Mouse (Mus musculus) c-Kit-positive CD71-positive TER-119-positive erythroid progenitor cells, embryonic 14.5 days (primary cell): ENCODE results near the gene Zfp748.

Experiments used
- DNase-seq: peaks from one replicate; pipeline ENCODE4 v3.0.0-alpha.2; 2013; ENCODE audit warnings: low spot score

Gene Zfp748

DNA sequence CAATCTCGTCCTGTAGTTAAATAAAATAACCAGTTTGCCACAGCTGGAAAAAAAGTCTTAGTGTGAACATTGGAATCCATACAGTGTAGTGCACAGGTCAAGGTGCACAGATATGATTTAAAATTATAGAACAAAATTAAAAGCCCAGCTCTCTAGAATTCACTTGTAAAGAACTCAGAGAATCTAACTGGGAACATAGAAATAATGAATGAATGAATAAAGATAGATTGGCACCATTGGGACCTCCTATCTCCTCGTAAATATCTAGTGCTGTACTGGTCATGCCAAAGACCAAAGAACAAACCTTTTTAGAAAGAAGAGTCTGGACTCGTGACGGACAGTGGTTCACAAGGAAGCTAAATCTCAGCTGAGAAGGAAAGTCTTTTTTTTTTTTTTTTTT, at the start of gene Zfp748:
Zfp748 (minus strand) TSS at position 101 of the 400 bp plus-strand sequence.
- DNase-seq: no peak

DNA sequence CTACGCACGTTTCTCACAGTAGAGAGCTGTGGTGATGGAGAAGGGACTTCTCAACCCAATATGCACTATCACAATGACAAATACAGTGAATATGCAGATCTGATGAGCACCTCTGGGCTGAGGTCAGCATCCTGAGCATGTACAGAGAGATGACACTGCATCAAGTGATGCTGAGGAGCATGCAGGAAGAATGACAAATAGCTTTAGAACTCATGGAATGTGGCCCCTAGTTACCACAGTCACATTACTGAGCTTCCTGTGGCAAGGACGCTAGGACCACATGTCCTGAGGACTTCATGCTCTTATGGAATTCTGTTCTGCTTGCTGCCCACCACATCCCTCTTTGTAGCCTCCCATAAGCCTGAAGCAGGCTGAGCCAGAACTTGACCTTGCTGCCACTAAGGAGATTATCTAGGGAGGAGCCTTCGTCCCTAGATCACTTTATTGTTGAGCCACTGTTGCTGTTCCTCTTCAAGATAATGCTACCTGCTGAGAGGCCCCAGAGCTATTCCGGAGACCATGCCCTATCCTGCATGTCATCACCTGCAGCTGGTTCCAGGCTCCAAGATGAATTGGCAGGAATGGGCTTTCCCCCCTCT, 19.1 kb upstream of the Zfp748 start:
- DNase-seq: no peak

DNA sequence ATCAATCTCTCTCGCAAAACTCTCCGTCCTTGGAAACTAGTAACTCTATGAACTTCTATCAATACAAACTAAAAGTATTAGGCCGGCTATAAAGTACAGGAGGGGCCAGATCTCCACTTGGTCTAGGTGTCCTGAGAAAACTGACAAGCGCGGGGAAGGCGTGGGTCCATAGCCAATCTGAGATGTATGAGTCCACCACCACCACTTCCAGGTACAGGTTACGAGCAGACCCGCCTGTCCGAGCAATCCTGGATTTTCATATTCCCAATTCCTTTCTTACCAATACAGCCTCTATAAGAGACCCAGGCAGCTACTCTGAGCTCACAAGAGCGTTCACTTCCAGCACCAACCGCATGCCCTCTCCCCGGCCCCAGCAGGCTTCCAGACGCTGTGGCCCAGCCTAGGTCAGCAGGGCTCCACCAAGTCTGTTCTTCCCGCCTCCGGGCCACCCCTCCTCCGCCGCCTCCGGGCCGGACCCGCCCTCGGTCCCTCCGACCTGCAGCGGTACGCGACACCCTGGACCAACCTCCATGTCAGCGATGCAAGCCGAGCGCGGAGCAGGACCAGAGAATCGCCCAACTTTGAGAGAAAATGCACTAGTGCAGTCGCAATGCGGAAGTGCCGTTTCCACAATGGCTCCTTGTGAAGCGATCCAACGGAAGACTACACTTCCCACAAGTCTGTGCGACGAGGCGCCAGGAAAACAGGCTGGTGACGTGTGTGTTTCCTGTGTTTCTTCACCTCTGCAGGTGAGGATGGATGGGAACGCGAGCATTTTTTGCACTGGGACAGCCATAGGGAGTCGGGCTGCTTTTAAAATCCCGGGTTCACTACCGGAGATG, 904 bp downstream of the Zfp748 start:
- peak; percentile 79 for DNase-seq

- DNase-seq: no peak
Observed at GRCm38 (mm10) chr13:67545941-67546340, 7.7 kb downstream of the Zfp748 start.

DNA sequence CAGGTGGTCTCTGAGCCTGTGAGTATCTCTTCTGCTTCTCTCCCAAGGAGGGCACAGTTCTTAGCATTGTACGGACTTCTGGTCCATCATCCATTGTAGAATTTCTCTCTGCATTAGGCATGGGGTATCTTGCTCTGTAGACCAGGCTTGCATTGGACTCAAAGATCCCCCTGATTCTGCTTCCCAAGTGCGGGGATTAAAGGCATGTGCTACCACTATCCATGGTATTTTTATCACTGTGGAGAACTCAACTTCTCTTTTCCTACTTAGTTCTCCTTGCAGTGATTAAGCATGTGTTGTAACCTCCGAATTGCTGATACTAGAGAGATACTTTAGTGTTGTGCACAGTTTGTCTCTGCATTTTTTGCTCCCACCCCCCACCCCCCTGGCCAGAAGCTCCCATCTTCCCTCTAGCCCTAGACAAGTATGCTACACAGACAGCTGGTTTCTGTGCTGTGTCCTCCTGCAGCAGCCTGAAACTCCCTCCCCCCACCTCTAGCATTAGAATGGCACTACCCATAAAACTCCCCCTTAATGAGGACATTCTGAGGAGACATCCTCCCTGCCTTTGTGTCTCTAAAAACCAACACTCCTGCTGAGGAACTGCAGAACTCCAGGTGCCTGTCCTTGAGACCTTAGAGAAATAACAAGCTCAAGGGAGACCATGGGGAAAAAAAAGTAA, 26.4 kb downstream of the Zfp748 start:
- no peak for DNase-seq

DNA sequence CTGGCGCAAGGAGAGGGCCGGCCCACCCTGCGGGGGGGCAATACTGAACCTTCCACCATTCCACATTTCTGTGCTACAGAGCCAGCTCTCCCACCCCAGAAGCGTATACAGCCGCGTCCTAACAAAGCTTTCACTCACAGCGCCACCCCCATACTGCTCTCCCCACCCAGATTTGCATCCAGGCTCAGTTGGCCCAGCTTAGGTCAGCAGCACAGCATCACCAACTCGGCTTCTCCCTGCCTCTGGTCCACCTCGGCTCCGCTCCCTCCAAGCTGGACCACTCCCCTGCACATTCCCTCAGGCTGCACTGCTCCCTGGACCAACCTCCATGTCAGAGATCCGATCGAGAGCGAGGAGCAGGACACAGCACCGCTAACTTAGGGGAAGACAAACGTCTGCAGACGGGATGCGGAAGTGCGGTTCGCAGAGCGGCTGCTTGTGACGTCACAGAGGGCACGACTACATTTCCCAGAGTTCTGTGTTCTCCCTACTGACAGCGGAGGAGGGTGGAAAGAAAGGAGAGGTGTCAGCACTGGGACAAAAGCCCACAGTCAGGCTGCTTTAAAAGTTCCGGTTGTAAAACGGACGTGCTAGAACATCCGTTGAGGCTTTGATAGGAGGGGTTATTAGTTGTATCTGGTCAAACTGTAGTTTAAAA, 27.7 kb downstream of the Zfp748 start, which contains the start of the genes Gm26965 and Zfp87:
Gm26965 (minus strand) TSS at position 399 of the 658 bp plus-strand sequence.
Zfp87 (minus strand) TSS at position 425 of the 658 bp plus-strand sequence.
- peak; percentile 88 for DNase-seq

- no peak for DNase-seq
Observed at GRCm38 (mm10) chr13:67500908-67501307, 52.7 kb downstream of the Zfp748 start.

DNA sequence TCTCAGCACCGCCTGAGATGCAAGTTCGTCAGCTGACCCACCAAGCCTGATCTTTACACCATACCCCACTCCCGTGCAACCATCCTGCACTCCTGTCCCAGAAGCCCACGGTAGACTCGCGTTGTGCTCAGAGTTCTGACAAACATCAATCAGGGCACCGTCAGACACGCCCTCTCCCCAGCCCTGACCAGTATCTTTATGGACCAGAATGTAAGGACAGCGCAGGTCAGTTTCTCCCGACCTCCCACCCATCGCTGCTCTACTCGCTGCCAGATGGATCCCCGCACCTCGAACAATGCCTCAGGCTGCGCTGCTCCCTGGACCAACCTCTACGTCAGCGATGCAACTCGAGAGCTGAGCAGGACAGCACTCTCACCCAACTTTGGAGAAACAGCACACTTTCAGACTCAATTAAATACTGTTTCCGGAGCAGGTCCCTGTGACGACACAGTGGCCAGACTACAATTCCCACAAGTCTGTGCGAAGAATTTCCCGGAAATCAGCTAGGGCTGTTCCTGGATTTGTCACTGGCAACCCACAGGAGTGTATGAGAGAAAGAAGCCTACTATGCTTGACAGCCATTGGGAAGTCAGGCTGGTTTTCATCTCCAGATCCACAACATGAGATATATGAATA, 53.4 kb downstream of the Zfp748 start, which contains the start of gene Zfp58:
Zfp58 (minus strand) TSS at position 472 of the 636 bp plus-strand sequence.
- DNase-seq: peak; percentile 80

DNA sequence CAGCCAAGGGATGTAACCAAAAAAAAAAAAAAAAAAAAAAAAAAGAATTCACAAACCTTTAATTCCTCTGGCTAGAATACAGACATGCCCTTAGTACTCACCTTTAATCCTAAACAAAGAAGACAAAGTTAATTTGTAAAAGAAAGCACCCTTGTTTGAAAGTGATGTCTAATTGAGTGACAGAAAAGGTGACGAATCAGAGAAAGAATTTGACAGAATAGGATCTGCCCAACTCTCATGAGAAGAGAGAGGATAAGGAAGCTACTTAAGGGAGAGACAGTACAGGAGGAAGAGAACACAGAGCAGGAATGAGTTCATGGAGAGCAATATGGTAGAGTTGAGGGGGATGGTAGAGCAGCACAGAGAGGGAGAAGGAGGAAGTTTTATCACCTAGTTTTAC, 58.0 kb downstream of the Zfp748 start:
- no peak for DNase-seq
